Mouse (Mus musculus): ENCODE results near the gene Rtbdn. TPM values are rescaled to one million over a fixed set of nuclear protein-coding genes. Genes with fewer than 3 reads are reported as not detected.

The Rtbdn gene
- polyA plus RNA-seq, 2 experiments, result not detected

- H3K9ac ChIP-seq (ENCODE audit: low read depth, low read length, severe bottlenecking), result peak overlapping the region; percentile 71
- H3K4me2 ChIP-seq (replicated peaks; ENCODE audit: low read depth, low read length, severe bottlenecking), result peak overlapping the region; percentile 81
- H3K36me3 ChIP-seq (ENCODE audit: control insufficient read depth, insufficient read depth, low read length), result no peaks in the 10 kb centered on the region
- H3K4me1 ChIP-seq (ENCODE audit: control insufficient read depth, insufficient read depth, low read length), result peaks cover 9% of the 10 kb centered on the region; the same call in 1 of the 2 replicates
- H3K4me3 ChIP-seq (replicated peaks; ENCODE audit: low read length), result peak overlapping the region; percentile 58
- no peak for TF ChIP-seq POLR2A (IDR thresholded peaks at IDR 0.05; ENCODE audit: borderline replicate concordance, extremely low read depth, insufficient read depth, insufficient read length)
- 50% methylated on average over 20 of the region's 20 CpGs for WGBS
- peaks cover 19% of the 10 kb centered on the region for H3K27me3 ChIP-seq (ENCODE audit: control insufficient read depth, insufficient read depth, low read length)
- DNase-seq (ENCODE audit: low spot score), result no peak
- H3K9me3 ChIP-seq (ENCODE audit: control insufficient read depth, low read length), result no peaks in the 10 kb centered on the region
- no peak overlapping the region for H3K27ac ChIP-seq (replicated peaks; ENCODE audit: low read depth, low read length)
- ATAC-seq (ENCODE audit: low FRiP score, low read depth), result no peak
These were observed 37.5 kb upstream of the Rtbdn start for GRCm38 (mm10) chr8:84909162-84909767.

- no peaks in the 10 kb centered on the region for H3K36me3 ChIP-seq (ENCODE audit: control insufficient read depth, insufficient read depth, low read length)
- H3K4me2 ChIP-seq (replicated peaks; ENCODE audit: low read depth, low read length, severe bottlenecking), result no peak overlapping the region
- no peak overlapping the region for H3K27ac ChIP-seq (replicated peaks; ENCODE audit: low read depth, low read length)
- peaks cover 19% of the 10 kb centered on the region for H3K27me3 ChIP-seq (ENCODE audit: control insufficient read depth, insufficient read depth, low read length)
- DNase-seq (ENCODE audit: low spot score) (no peak), ATAC-seq (ENCODE audit: low FRiP score, low read depth) (no peak)
- no peak overlapping the region for H3K9ac ChIP-seq (ENCODE audit: low read depth, low read length, severe bottlenecking)
- H3K4me3 ChIP-seq (replicated peaks; ENCODE audit: low read length), result no peak overlapping the region
- WGBS, result 46% methylated on average over 5 of the region's 5 CpGs
- H3K9me3 ChIP-seq (ENCODE audit: control insufficient read depth, low read length), result no peaks in the 10 kb centered on the region
- TF ChIP-seq POLR2A (IDR thresholded peaks at IDR 0.05; ENCODE audit: borderline replicate concordance, extremely low read depth, insufficient read depth, insufficient read length), result no peak
- H3K4me1 ChIP-seq (ENCODE audit: control insufficient read depth, insufficient read depth, low read length), result peaks cover 9% of the 10 kb centered on the region; the same call in 1 of the 2 replicates
These were observed 36.8 kb upstream of the Rtbdn start for GRCm38 (mm10) chr8:84909949-84910348.

- TF ChIP-seq POLR2A (IDR thresholded peaks at IDR 0.05; ENCODE audit: borderline replicate concordance, extremely low read depth, insufficient read depth, insufficient read length), result no peak
- peaks cover 19% of the 10 kb centered on the region for H3K27me3 ChIP-seq (ENCODE audit: control insufficient read depth, insufficient read depth, low read length)
- no peak overlapping the region for H3K9ac ChIP-seq (ENCODE audit: low read depth, low read length, severe bottlenecking)
- H3K4me3 ChIP-seq (replicated peaks; ENCODE audit: low read length), result no peak overlapping the region
- peaks cover 9% of the 10 kb centered on the region; the same call in 1 of the 2 replicates for H3K4me1 ChIP-seq (ENCODE audit: control insufficient read depth, insufficient read depth, low read length)
- ATAC-seq (ENCODE audit: low FRiP score, low read depth), result no peak
- no peak overlapping the region for H3K4me2 ChIP-seq (replicated peaks; ENCODE audit: low read depth, low read length, severe bottlenecking)
- no peaks in the 10 kb centered on the region for H3K36me3 ChIP-seq (ENCODE audit: control insufficient read depth, insufficient read depth, low read length)
- DNase-seq (ENCODE audit: low spot score), result no peak
- H3K27ac ChIP-seq (replicated peaks; ENCODE audit: low read depth, low read length), result no peak overlapping the region
- no peaks in the 10 kb centered on the region for H3K9me3 ChIP-seq (ENCODE audit: control insufficient read depth, low read length)
- WGBS, result 76% methylated on average over 6 of the region's 6 CpGs
These were observed 36.2 kb upstream of the Rtbdn start for GRCm38 (mm10) chr8:84910551-84910950.

GRCm38 (mm10) chr8:84911854-84912253 is 34.9 kb upstream of the Rtbdn start:
- no peak for DNase-seq (ENCODE audit: low spot score)
- Histone ChIP-seq H3K36me3 (ENCODE audit: control insufficient read depth, insufficient read depth, low read length) (no peaks in the 10 kb centered on the region), H3K4me3 (replicated peaks; ENCODE audit: low read length) (no peak overlapping the region; the same call in 1 of the 2 replicates), H3K4me2 (replicated peaks; ENCODE audit: low read depth, low read length, severe bottlenecking) (no peak overlapping the region), H3K27me3 (ENCODE audit: control insufficient read depth, insufficient read depth, low read length) (peaks cover 19% of the 10 kb centered on the region), H3K9me3 (ENCODE audit: control insufficient read depth, low read length) (no peaks in the 10 kb centered on the region), H3K4me1 (ENCODE audit: control insufficient read depth, insufficient read depth, low read length) (peaks cover 9% of the 10 kb centered on the region; the same call in 1 of the 2 replicates), H3K27ac (replicated peaks; ENCODE audit: low read depth, low read length) (no peak overlapping the region), H3K9ac (ENCODE audit: low read depth, low read length, severe bottlenecking) (no peak overlapping the region)
- ATAC-seq (ENCODE audit: low FRiP score, low read depth), result no peak
- 84% methylated on average over 9 of the region's 9 CpGs for WGBS
- TF ChIP-seq POLR2A (IDR thresholded peaks at IDR 0.05; ENCODE audit: borderline replicate concordance, extremely low read depth, insufficient read depth, insufficient read length), result no peak

- 24% methylated on average over 27 of the region's 27 CpGs for WGBS
- no peak for DNase-seq (ENCODE audit: low spot score)
- H3K36me3 ChIP-seq (ENCODE audit: control insufficient read depth, insufficient read depth, low read length), result no peaks in the 10 kb centered on the region
These were observed 34.4 kb upstream of the Rtbdn start for GRCm38 (mm10) chr8:84912391-84912790.

More at GRCm38 (mm10) chr8:84912391-84912790, 34.4 kb upstream of the Rtbdn start:
- no peak for TF ChIP-seq POLR2A (IDR thresholded peaks at IDR 0.05; ENCODE audit: borderline replicate concordance, extremely low read depth, insufficient read depth, insufficient read length)
- peak overlapping the region; percentile 62 for H3K9ac ChIP-seq (ENCODE audit: low read depth, low read length, severe bottlenecking)
- no peak for ATAC-seq (ENCODE audit: low FRiP score, low read depth)
- no peak overlapping the region for H3K27ac ChIP-seq (replicated peaks; ENCODE audit: low read depth, low read length)
- peaks cover 9% of the 10 kb centered on the region; the same call in 1 of the 2 replicates for H3K4me1 ChIP-seq (ENCODE audit: control insufficient read depth, insufficient read depth, low read length)
- peaks cover 19% of the 10 kb centered on the region for H3K27me3 ChIP-seq (ENCODE audit: control insufficient read depth, insufficient read depth, low read length)
- H3K4me3 ChIP-seq (replicated peaks; ENCODE audit: low read length), result peak overlapping the region; percentile 48
- peak overlapping the region; percentile 88 for H3K4me2 ChIP-seq (replicated peaks; ENCODE audit: low read depth, low read length, severe bottlenecking)
- H3K9me3 ChIP-seq (ENCODE audit: control insufficient read depth, low read length), result no peaks in the 10 kb centered on the region

Data from limb, embryonic 14.5 days (tissue).